Mouse (Mus musculus) lung, embryonic 14.5 days (tissue): ENCODE results near the gene Gm3373. TPM values are rescaled to one million over a fixed set of nuclear protein-coding genes. Genes with fewer than 3 reads are reported as not detected.
"Not testable (repeated sequence)": the region's sequence is repeated elsewhere in the genome, so short reads cannot be mapped to it uniquely, and the experiment has no call there.

Experiments
- ATAC-seq: fragments of 200-750 bp; cut with Nextera tagmentation; 2 replicates; pipeline ENCODE4 v1.8.0; 2017; ENCODE audit warnings: mild to moderate bottlenecking, moderate TSS enrichment, moderate library complexity; ENCODE audit not compliant: insufficient read depth
- DNase-seq: peaks from one replicate; pipeline ENCODE4 v3.0.0-alpha.2; 2015
- H3K27ac ChIP-seq: fragments of 300-500 bp; sonication (generic); 2 replicates; pipeline ENCODE4 v1.5.1; 2014; ENCODE audit warnings: low read depth, mild to moderate bottlenecking, moderate library complexity
- H3K27me3 ChIP-seq: fragments of 300-500 bp; sonication (generic); 2 replicates; pipeline ENCODE4 v1.6.1; 2014; ENCODE audit warnings: low read length, control low read depth; ENCODE audit not compliant: insufficient read depth
- H3K36me3 ChIP-seq: fragments of 300-500 bp; sonication (generic); 2 replicates; pipeline ENCODE4 v1.6.1; 2014; ENCODE audit warnings: control low read depth; ENCODE audit not compliant: insufficient read depth
- H3K4me1 ChIP-seq: fragments of 300-500 bp; sonication (generic); 2 replicates; pipeline ENCODE4 v1.6.1; 2014; ENCODE audit warnings: antibody characterized with exemption, control low read depth; ENCODE audit not compliant: insufficient read depth
- H3K4me2 ChIP-seq: fragments of 300-500 bp; sonication (generic); 2 replicates; pipeline ENCODE4 v1.6.1; 2014; ENCODE audit warnings: mild to moderate bottlenecking
- H3K4me3 ChIP-seq: fragments of 300-500 bp; sonication (generic); 2 replicates; pipeline ENCODE4 v1.5.1; 2014; ENCODE audit warnings: low read depth, low read length
- H3K9ac ChIP-seq: fragments of 300-500 bp; sonication (generic); 2 replicates; pipeline ENCODE4 v1.6.1; 2014
- H3K9me3 ChIP-seq: fragments of 300-500 bp; sonication (generic); 2 replicates; pipeline ENCODE4 v1.6.1; 2016; ENCODE audit warnings: low read depth, low read length, control low read depth
- WGBS: fragments of 180-500 bp; shearing (Covaris S2); extraction: QIAGEN DNeasy Blood & Tissue Kit; methylation state at CpG from one replicate; pipeline ENCODE4 v1.1.7; 2014; 5-methylcytosine and 5-hydroxymethylcytosine counted together
- polyA plus RNA-seq: library from polyadenylated mRNA; unstranded; fragments of >200 nt; fragmentation: Nextera tagmentation; extraction: Ambion mirVana; gene quantifications from 2 replicates; pipeline ENCODE4 v1.2.1, GENCODE M21; 2014

Gene Gm3373
- polyA plus RNA-seq, result 0.68 TPM in 1 of 2 replicates, not detected in the other

GRCm38 (mm10) chr14:5741477-5741876 is at the start of gene Gm3373:
Gene Gm3373 (minus strand): TSS chr14:5741577.
- not testable (repeated sequence) for H3K9me3 ChIP-seq, H3K36me3 ChIP-seq, H3K4me2 ChIP-seq, H3K9ac ChIP-seq, H3K4me3 ChIP-seq, ATAC-seq, H3K27ac ChIP-seq, H3K4me1 ChIP-seq, DNase-seq, H3K27me3 ChIP-seq
- no CpG with 5 or more reads among the region's 37 CpGs for WGBS

GRCm38 (mm10) chr14:5687357-5687756 is 54.0 kb downstream of the Gm3373 start, which contains the start of gene Gm9603:
Gene Gm9603 (minus strand): TSS chr14:5687457.
- not testable (repeated sequence) for H3K9me3 ChIP-seq, ATAC-seq
- no CpG with 5 or more reads among the region's 2 CpGs for WGBS

More at GRCm38 (mm10) chr14:5687357-5687756, 54.0 kb downstream of the Gm3373 start, which contains the start of gene Gm9603:
- H3K4me3 ChIP-seq, H3K27ac ChIP-seq, H3K9ac ChIP-seq, DNase-seq, H3K4me1 ChIP-seq, H3K4me2 ChIP-seq, H3K36me3 ChIP-seq, H3K27me3 ChIP-seq: not testable (repeated sequence)

Other genes with a start within 250 kb of the Gm3373 start
- gene Gm3488, start 239.9 kb downstream of the Gm3373 start, polyA plus RNA-seq, result 1.3 and 1.6 TPM in 2 replicates
- gene Gm3532, start 203.1 kb downstream of the Gm3373 start, polyA plus RNA-seq, result not detected in 2 replicates
- gene Gm8265, start 108.5 kb downstream of the Gm3373 start, polyA plus RNA-seq, result not detected in 2 replicates
- gene Gm9603, start 54.1 kb downstream of the Gm3373 start, polyA plus RNA-seq, result not detected in 2 replicates
- 0.53 and 1.0 TPM in 2 replicates for gene Gm3383, start 66.4 kb upstream of the Gm3373 start, polyA plus RNA-seq
- not detected in 2 replicates for gene Gm3424, start 88.8 kb upstream of the Gm3373 start, polyA plus RNA-seq
- 0.15 and 0.28 TPM in 2 replicates for gene Gm8237, start 138.8 kb upstream of the Gm3373 start, polyA plus RNA-seq
- 0.46 and 0.62 TPM in 2 replicates for gene Gm3248, start 220.2 kb upstream of the Gm3373 start, polyA plus RNA-seq
- gene Gm3453, start 237.6 kb upstream of the Gm3373 start, polyA plus RNA-seq, result not detected in 2 replicates